Mouse (Mus musculus) stomach, postnatal 0 days (tissue): ENCODE measurements around the gene Snx22. TPM values are rescaled to one million over a fixed set of nuclear protein-coding genes. Genes with fewer than 3 reads are reported as not detected.

Experiments used
- ATAC-seq: fragments of 200-750 bp; cut with Nextera tagmentation; 2 replicates; pipeline ENCODE4 v1.8.0; 2017; ENCODE audit not compliant: low FRiP score, low TSS enrichment
- DNase-seq: peaks from one replicate; pipeline ENCODE4 v3.0.0-alpha.2; 2016; ENCODE audit warnings: low spot score
- H3K27ac ChIP-seq: fragments of 300-500 bp; sonication (generic); replicated peaks from 2 replicates; pipeline ENCODE4 v1.5.1; 2014; ENCODE audit warnings: mild to moderate bottlenecking, control low read depth
- H3K27me3 ChIP-seq: fragments of 300-500 bp; sonication (generic); 2 replicates; pipeline ENCODE4 v1.6.1; 2014; ENCODE audit warnings: low read length; ENCODE audit not compliant: control insufficient read depth, insufficient read depth
- H3K36me3 ChIP-seq: fragments of 300-500 bp; sonication (generic); 2 replicates; pipeline ENCODE4 v1.6.1; 2014; ENCODE audit warnings: low read length, mixed read lengths; ENCODE audit not compliant: control insufficient read depth, insufficient read depth
- H3K4me1 ChIP-seq: fragments of 300-500 bp; sonication (generic); replicated peaks from 2 replicates; pipeline ENCODE4 v1.6.1; 2014; ENCODE audit warnings: antibody characterized with exemption; ENCODE audit not compliant: control insufficient read depth, insufficient read depth
- H3K4me2 ChIP-seq: fragments of 300-500 bp; sonication (generic); replicated peaks from 2 replicates; pipeline ENCODE4 v1.6.1; 2014; ENCODE audit warnings: low read depth, mild to moderate bottlenecking, control low read depth, moderate library complexity
- H3K4me3 ChIP-seq: fragments of 300-500 bp; sonication (generic); 2 replicates; pipeline ENCODE4 v1.5.1; 2014; ENCODE audit warnings: low read depth, low read length, control low read depth
- H3K9ac ChIP-seq: fragments of 300-500 bp; sonication (generic); 2 replicates; pipeline ENCODE4 v1.6.1; 2014; ENCODE audit warnings: mild to moderate bottlenecking, low read length, control low read depth, mixed read lengths
- H3K9me3 ChIP-seq: fragments of 300-500 bp; sonication (generic); 2 replicates; pipeline ENCODE4 v1.6.1; 2016; ENCODE audit warnings: low read length; ENCODE audit not compliant: control insufficient read depth
- CTCF ChIP-seq: IDR thresholded peaks from 2 replicates; pipeline ENCODE4 v1.5.1; 2016; ENCODE audit warnings: antibody characterized with exemption, low read depth, mild to moderate bottlenecking, moderate library complexity
- EP300 ChIP-seq: optimal IDR thresholded peaks from 2 replicates; pipeline ENCODE3; 2016; ENCODE audit warnings: antibody characterized with exemption
- WGBS: fragments of 180-500 bp; shearing (Covaris S2); extraction: QIAGEN DNeasy Blood & Tissue Kit; methylation state at CpG from one replicate; pipeline ENCODE4 v1.1.7; 2014; 5-methylcytosine and 5-hydroxymethylcytosine counted together
- polyA plus RNA-seq: library from polyadenylated mRNA; unstranded; fragments of >200 nt; fragmentation: Nextera tagmentation; extraction: Ambion mirVana; gene quantifications from 2 replicates; pipeline ENCODE4 v1.2.1, GENCODE M21; 2015

Gene Snx22
- 1.5 TPM in 2 replicates for polyA plus RNA-seq

DNA sequence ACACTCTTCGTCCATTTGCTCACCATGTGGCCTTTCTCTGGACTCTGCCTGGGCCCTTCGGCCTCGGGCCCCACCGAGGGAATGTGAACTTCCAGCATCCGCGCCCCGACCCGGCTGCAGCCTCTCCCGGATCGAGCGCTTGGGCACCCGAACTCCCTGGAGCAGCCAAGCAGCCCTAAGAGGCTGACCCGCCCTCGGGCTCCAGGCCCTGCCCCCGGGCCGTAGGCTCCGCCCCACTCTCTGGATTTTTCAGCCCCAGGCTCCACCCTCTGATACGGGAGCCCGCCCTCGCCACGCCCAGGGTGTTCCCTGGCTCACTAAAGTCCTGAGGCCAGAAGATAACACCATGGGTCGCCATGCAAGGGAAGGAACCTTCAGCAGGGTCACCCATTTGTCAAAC is at the start of gene Snx22:
TSS of gene Snx22 (minus strand) at position 137 of the 400 bp plus-strand sequence.
- 2% methylated on average over 22 of the region's 22 CpGs for WGBS
- no peaks in the 10 kb centered on the region for H3K27me3 ChIP-seq
- peak within 1 kb of the TSS; percentile 99 for H3K4me2 ChIP-seq
- H3K4me3 ChIP-seq, result peak within 1 kb of the TSS; percentile 51
- no peaks in the 10 kb centered on the region for H3K9me3 ChIP-seq
- TF ChIP-seq CTCF, result no peak
- TF ChIP-seq EP300, result no peak
- no peak within 1 kb of the TSS for H3K27ac ChIP-seq
- ATAC-seq (peak; percentile 94), DNase-seq (peak; percentile 96)
- 0 out of 2 replicates have a peak, but pooled peaks cover 3% of the 10 kb centered on the region for H3K4me1 ChIP-seq
- peaks cover 12% of the 10 kb centered on the region for H3K36me3 ChIP-seq
- peak within 1 kb of the TSS; percentile 52 for H3K9ac ChIP-seq

DNA sequence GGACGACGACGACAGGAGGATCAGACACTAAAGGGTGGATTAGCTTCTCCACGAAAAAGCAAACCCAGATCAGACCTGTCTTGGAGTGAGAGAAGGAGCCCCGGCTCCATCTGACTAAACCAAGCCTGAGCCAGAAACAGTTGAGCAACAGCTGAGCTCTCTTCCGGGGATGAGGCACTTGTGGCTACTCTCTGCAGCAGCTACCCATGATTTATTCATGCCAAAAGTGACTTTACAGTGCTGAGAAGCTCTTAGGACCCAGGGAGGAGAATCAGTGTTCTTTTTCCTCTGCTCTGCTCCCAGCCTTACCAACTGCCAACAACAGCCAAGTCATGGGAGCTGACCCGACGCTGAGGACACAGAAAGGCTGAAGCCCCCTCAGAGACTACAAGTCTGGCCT is 47.4 kb upstream of the Snx22 start:
- Histone ChIP-seq H3K4me3 (no peak overlapping the region), H3K36me3 (no peaks in the 10 kb centered on the region), H3K27me3 (no peaks in the 10 kb centered on the region), H3K4me2 (no peak overlapping the region), H3K9me3 (no peaks in the 10 kb centered on the region), H3K9ac (no peak overlapping the region), H3K27ac (peak overlapping the region; percentile 25; the same call in 1 of the 2 replicates), H3K4me1 (no peaks in the 10 kb centered on the region)
- ATAC-seq, result peak; percentile 69; the same call in 1 of the 2 replicates
- TF ChIP-seq CTCF (no peak), EP300 (no peak)
- DNase-seq, result no peak
- 48% methylated on average over 8 of the region's 8 CpGs for WGBS

DNA sequence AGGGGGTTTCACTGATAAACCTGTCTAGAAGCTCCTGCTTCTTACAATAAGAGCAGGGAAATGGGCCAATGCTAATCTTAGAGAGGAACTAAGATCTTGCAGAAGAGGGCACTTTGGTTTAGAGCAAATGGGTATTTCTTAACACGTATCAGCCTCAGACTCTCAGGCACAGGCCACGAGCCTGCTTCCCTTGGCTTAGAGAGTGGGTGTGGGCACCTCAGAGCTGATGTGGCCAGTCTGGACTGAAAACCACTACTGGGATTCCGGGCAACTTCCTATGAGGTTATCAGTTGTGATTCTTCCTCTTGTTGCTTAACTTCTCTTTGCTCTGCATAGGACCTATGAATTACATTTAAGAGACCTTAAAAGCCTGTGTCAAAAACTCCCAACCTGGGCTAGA is 44.8 kb upstream of the Snx22 start:
- H3K4me1 ChIP-seq, result no peaks in the 10 kb centered on the region
- TF ChIP-seq CTCF, result no peak
- no peak for TF ChIP-seq EP300
- no peak overlapping the region for H3K4me3 ChIP-seq
- no peak overlapping the region for H3K27ac ChIP-seq
- no peaks in the 10 kb centered on the region for H3K9me3 ChIP-seq
- WGBS, result 80% methylated on average over 3 of the region's 3 CpGs
- no peak overlapping the region for H3K9ac ChIP-seq
- no peaks in the 10 kb centered on the region for H3K36me3 ChIP-seq
- H3K4me2 ChIP-seq, result no peak overlapping the region
- no peak for DNase-seq
- no peaks in the 10 kb centered on the region for H3K27me3 ChIP-seq
- no peak for ATAC-seq

DNA sequence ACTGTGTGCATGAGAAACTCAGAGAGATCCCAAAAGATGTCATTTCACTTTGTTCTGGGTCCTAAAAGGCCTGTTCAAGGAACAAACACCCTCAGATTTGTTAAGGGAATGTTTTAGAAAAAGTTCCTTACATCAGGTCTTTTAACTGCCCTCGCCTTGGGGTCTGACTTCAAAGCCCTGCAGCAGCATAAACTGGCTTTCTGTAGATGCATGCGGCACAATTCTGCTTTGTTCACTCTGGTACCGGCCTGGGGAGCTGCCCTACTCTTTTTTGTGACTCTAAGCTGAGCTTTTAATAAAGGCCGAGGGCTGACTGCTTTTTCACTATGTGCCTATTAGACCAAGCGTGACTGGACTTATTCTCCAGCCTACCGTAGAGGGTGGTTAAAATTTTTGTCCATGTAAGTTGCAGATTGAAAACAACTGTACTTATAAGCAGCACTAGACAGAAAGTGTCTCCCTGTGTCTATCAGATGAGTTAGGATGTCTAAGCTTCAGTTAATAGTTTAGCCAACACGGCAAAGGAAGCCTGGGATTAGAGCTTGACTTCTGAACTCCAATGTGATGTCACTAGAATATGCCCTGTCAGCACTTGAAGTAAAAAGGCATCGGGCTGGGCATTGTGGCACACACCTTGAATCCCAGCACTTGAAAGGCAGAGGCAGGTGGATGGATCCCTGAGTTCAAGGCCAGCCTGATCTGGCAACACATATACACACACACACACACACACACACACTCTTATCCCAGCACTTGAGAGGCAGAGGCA is 41.3 kb upstream of the Snx22 start:
- no peak for TF ChIP-seq CTCF
- TF ChIP-seq EP300, result no peak
- peaks cover 3% of the 10 kb centered on the region; the same call in 1 of the 2 replicates for H3K36me3 ChIP-seq

DNA sequence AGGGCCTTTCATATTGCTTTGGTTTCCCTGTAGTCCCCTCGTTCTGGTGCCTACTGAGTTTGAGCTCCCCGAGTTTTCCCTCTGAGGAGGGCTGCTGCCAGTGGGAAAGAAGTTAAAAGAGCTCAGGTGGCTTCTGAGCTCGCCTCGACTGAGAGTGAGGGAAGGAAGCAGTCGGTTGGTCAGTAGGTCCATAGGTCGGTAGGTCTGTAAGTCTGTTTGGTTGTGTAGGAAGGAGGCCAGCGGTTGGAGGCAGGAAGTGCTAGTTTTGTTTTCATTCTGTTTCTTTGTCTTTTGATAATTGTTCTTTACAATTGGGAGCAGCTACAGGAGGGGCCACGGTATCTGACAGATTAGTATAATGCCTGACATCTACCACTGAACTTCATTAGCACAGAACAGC is 40.6 kb upstream of the Snx22 start:
- WGBS, result 55% methylated on average over 8 of the region's 8 CpGs

More for the DNA sequence above, 41.3 kb upstream of the Snx22 start:
- ATAC-seq (no peak), DNase-seq (no peak)
- Histone ChIP-seq H3K4me3 (no peak overlapping the region), H3K27me3 (no peaks in the 10 kb centered on the region), H3K4me2 (no peak overlapping the region), H3K27ac (peak overlapping the region; percentile 49), H3K4me1 (no peaks in the 10 kb centered on the region), H3K9me3 (no peaks in the 10 kb centered on the region), H3K9ac (no peak overlapping the region)
- 81% methylated on average over 8 of the region's 8 CpGs for WGBS

DNA sequence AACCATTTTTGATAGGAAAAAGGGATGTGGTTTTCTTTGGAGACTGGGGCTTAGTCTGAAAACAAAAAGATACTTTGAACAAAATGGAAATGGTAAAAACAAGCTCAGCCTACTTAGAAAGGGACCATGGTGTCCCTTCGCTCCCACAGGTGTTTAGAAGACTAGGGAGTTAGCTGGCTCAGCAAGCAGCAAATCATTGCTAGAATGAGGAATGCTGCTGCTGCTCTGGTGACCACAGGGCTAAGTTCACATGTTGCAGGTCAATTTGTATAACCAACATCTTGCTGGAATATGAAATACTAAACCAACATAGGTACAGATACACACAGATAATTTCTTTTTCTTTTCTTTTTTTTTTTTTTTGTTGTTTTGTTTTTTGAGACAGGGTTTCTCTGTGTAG is 40.1 kb upstream of the Snx22 start:
- 95% methylated on average over 1 of the region's 1 CpGs for WGBS
- Histone ChIP-seq H3K4me2 (no peak overlapping the region), H3K27ac (no peak overlapping the region), H3K9ac (no peak overlapping the region), H3K36me3 (peaks cover 9% of the 10 kb centered on the region; the same call in 1 of the 2 replicates), H3K9me3 (no peaks in the 10 kb centered on the region), H3K27me3 (no peaks in the 10 kb centered on the region), H3K4me3 (no peak overlapping the region), H3K4me1 (no peaks in the 10 kb centered on the region)
- DNase-seq (no peak), ATAC-seq (no peak)
- TF ChIP-seq CTCF, result no peak
- TF ChIP-seq EP300, result no peak

More for the DNA sequence above, 40.6 kb upstream of the Snx22 start:
- no peak overlapping the region for H3K9ac ChIP-seq
- no peak overlapping the region for H3K4me2 ChIP-seq
- peak overlapping the region; percentile 49; the same call in 1 of the 2 replicates for H3K27ac ChIP-seq
- H3K4me1 ChIP-seq, result no peaks in the 10 kb centered on the region
- no peak for TF ChIP-seq CTCF
- TF ChIP-seq EP300, result no peak
- H3K36me3 ChIP-seq, result peaks cover 6% of the 10 kb centered on the region; the same call in 1 of the 2 replicates
- H3K27me3 ChIP-seq, result no peaks in the 10 kb centered on the region
- ATAC-seq, result peak; percentile 70
- peak; percentile 39 for DNase-seq
- no peak overlapping the region for H3K4me3 ChIP-seq
- no peaks in the 10 kb centered on the region for H3K9me3 ChIP-seq
